Mouse (Mus musculus) G1E-ER4 (cell line): ENCODE results near the gene Zfp511. TPM values are rescaled to one million over a fixed set of nuclear protein-coding genes. Genes with fewer than 3 reads are reported as not detected.

Source experiments
- GATA1 ChIP-seq: IDR thresholded peaks from one replicate; pipeline ENCODE4 v1.8.0; 2012; ENCODE audit warnings: low read length, inconsistent platforms
- polyA plus RNA-seq: library from polyadenylated mRNA; stranded (reverse); fragments of >175 nt; gene quantifications from 2 replicates; pipeline ENCODE4 v1.2.3, GENCODE M21; 2012

The Zfp511 gene
- polyA plus RNA-seq, 1 experiment, result 25.3 TPM

- no peak for TF ChIP-seq GATA1
Observed at GRCm38 (mm10) chr7:140033386-140033785, 2.8 kb upstream of the Zfp511 start.

DNA sequence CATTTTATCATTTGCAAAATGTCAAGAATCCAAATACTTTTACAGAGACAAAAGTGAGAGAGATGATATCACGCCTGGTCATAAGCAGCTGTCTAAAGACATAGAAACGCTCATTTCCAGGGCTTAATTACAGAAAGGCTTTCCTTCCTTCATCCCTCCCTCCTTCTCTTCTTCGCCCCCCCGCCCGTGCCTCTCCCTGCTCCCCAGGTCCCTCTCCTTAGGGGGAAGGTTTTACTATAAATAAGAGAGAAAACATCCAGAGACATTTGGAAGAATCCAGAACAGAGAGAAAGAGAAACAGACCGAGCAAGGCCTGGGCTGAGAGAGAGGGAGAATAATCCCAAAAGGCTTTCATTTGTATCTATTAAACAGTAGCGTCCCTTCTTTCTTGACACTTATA, 735 bp upstream of the Zfp511 start:
- TF ChIP-seq GATA1, result no peak

GRCm38 (mm10) chr7:140037171-140037555, 972 bp downstream of the Zfp511 start:
- no peak for TF ChIP-seq GATA1

DNA sequence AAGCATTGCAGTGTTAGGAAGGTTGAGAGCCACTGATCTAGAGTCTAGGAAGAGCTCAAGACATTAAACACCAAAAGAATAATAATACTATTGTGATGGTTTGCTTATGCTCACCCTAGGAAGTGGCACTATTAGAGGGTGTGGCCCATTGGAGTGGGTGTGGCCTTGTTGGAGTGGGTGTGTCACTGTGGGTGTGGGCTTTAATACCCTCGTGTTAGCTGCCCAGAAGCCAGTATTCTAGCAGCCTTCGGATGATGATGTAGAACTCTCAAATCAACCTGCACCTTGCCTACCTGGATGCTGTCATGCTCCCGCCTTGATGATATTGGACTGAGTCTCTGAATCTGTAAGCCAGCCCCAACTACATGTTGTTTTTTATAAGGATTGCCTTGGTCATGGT, 6.5 kb downstream of the Zfp511 start:
- no peak for TF ChIP-seq GATA1

GRCm38 (mm10) chr7:140045546-140045945, 9.4 kb downstream of the Zfp511 start:
- no peak for TF ChIP-seq GATA1

DNA sequence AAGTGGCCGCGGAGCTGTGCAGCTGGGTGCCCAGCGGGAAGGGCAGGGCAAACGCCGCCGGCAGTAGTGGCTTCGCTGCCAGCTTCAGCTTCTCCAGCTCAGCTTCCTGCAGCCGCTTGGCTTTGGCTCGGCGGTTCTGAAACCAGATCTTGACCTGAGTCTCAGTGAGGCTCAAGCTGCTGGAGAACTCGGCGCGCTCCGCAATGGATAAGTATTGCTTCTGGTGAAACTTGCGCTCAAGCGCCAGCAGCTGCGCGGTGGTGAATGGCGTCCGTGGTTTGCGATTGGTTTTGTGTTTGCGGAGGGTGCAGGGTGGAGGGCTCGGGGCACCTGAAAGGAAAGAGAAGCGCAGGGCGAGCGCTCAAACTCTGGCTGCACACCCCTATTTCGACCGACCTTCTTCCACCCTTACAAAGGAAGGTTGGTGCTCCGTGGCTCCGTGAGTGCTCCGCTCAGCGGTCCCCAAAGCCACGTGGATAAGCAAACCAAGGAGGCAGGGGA, 11.7 kb downstream of the Zfp511 start:
- no peak for TF ChIP-seq GATA1

DNA sequence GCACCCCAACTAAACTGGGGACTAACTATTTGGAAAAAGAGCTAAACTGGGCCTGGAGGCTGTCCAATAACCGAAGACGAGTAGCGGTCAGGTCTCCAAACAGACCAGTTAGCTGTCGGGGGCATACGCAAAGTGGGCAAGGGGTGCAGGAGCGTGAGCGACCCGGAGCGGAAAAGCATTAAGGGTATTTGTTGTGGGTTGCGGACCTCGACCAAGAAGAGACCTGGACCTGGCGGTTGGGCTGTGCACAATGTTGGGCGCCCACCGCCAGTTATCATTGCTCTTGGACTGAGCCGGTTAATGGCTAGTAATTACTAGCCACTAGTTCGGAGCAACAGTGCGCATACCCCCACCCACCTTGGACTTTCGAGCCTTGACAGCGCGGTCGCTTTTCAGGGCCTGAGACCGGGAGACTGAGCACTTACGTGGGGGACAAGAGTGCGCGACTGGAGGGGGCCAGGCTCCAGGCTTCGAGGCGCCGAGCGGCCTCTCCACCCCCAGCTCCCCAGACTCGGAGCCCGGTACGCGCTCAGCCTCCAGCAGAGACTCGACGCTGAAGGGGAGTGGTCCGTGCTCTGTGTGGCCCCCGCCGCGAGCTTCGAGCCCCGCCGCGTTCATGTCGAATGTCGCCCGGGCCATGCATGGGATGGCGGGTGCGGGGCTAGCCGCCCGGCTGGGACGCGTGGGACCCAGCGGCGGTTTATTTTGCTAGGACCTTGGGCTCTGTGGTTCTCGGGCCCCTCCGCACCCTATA, 12.3 kb downstream of the Zfp511 start, which contains the start of gene Msx3:
TSS of gene Msx3 (minus strand) at position 729 of the 754 bp plus-strand sequence.
- no peak for TF ChIP-seq GATA1

GRCm38 (mm10) chr7:140049115-140049689, 13.0 kb downstream of the Zfp511 start:
- TF ChIP-seq GATA1, result no peak

GRCm38 (mm10) chr7:140054124-140054523, 17.9 kb downstream of the Zfp511 start:
- no peak for TF ChIP-seq GATA1

- TF ChIP-seq GATA1, result no peak
Observed at GRCm38 (mm10) chr7:140057413-140058407, 21.5 kb downstream of the Zfp511 start.

DNA sequence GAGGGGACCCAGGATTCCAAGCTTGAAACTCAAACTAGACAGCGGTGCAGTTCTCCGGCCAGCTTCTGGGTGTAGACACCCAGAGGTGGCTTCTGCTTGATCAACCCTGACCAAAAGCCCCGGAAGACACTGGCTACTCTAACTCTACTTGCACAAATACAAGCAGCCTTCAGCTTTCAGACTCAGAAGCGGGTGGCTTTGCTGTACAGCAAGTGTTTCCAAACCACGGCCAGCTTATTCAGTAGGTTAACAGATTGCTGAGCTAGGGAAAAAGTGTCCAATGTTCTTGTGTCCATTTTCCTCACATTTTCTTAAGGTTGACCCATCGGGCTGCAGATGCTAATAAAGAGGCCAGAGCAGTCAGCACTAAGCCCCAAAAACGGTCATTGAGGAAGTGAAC, 22.3 kb downstream of the Zfp511 start:
- no peak for TF ChIP-seq GATA1

- TF ChIP-seq GATA1, result no peak
Observed at GRCm38 (mm10) chr7:140059601-140060000, 23.4 kb downstream of the Zfp511 start.

- TF ChIP-seq GATA1, result no peak
Observed at GRCm38 (mm10) chr7:140060936-140061831, 25.0 kb downstream of the Zfp511 start.

GRCm38 (mm10) chr7:140061832-140062130, 25.6 kb downstream of the Zfp511 start:
- no peak for TF ChIP-seq GATA1

GRCm38 (mm10) chr7:140062307-140062706, 26.1 kb downstream of the Zfp511 start:
- TF ChIP-seq GATA1, result no peak

DNA sequence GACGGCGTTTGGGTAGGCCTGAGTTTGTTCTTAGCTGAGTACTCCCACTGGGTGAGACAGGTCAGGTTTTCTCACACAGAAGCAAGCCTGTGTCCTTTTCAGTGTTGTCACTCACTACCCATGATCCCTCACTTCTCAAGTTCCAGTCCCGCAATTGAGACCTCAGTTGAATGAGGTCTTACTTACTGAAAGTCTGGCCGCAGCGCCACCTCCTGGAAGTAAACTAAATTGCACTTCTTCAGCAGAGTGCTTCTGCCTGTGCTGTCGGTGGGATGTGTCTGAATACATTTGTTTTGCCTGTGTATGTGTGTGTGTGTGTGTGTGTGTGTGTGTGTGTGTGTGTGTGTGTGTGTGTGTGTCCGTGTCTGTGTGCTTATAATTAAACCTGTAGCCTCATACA, 26.9 kb downstream of the Zfp511 start:
- no peak for TF ChIP-seq GATA1
